Mouse (Mus musculus) hindbrain, postnatal 0 days (tissue): ENCODE measurements around the gene Tmsb15l. TPM values are rescaled to one million over a fixed set of nuclear protein-coding genes. Genes with fewer than 3 reads are reported as not detected.

Source experiments
- ATAC-seq: fragments of 200-750 bp; cut with Nextera tagmentation; 2 replicates; pipeline ENCODE4 v1.8.0; 2017; ENCODE audit warnings: mild to moderate bottlenecking, moderate TSS enrichment, moderate library complexity
- DNase-seq: peaks from one replicate; pipeline ENCODE4 v3.0.0-alpha.2; 2015; ENCODE audit warnings: low spot score
- H3K27ac ChIP-seq: fragments of 300-500 bp; sonication (generic); 2 replicates; pipeline ENCODE4 v1.5.1; 2014; ENCODE audit warnings: mild to moderate bottlenecking
- H3K27me3 ChIP-seq: fragments of 300-500 bp; sonication (generic); 2 replicates; pipeline ENCODE4 v1.6.1; 2014; ENCODE audit warnings: low read length, mixed read lengths; ENCODE audit not compliant: insufficient read depth
- H3K36me3 ChIP-seq: fragments of 300-500 bp; sonication (generic); 2 replicates; pipeline ENCODE4 v1.6.1; 2014; ENCODE audit warnings: low read length, mixed read lengths; ENCODE audit not compliant: insufficient read depth
- H3K4me1 ChIP-seq: fragments of 300-500 bp; sonication (generic); 2 replicates; pipeline ENCODE4 v1.6.1; 2014; ENCODE audit warnings: antibody characterized with exemption, low read length, mixed read lengths; ENCODE audit not compliant: insufficient read depth
- H3K4me2 ChIP-seq: fragments of 300-500 bp; sonication (generic); 2 replicates; pipeline ENCODE4 v1.6.1; 2014; ENCODE audit warnings: low read depth, mild to moderate bottlenecking, low read length, moderate library complexity, mixed read lengths
- H3K4me3 ChIP-seq: fragments of 300-500 bp; sonication (generic); 2 replicates; pipeline ENCODE4 v1.5.1; 2014; ENCODE audit warnings: low read length
- H3K9ac ChIP-seq: fragments of 300-500 bp; sonication (generic); replicated peaks from 2 replicates; pipeline ENCODE4 v1.6.1; 2014; ENCODE audit warnings: mild to moderate bottlenecking, low read length, moderate library complexity, mixed read lengths
- H3K9me3 ChIP-seq: fragments of 300-500 bp; sonication (generic); 2 replicates; pipeline ENCODE4 v1.6.1; 2016; ENCODE audit warnings: low read length, mixed read lengths
- CTCF ChIP-seq: IDR thresholded peaks from 2 replicates; pipeline ENCODE4 v1.5.1; 2016; ENCODE audit warnings: antibody characterized with exemption, control low read depth, low read depth
- WGBS: fragments of 180-500 bp; shearing (Covaris S2); extraction: QIAGEN DNeasy Blood & Tissue Kit; methylation state at CpG from one replicate; pipeline ENCODE4 v1.1.7; 2014; 5-methylcytosine and 5-hydroxymethylcytosine counted together
- polyA plus RNA-seq: library from polyadenylated mRNA; unstranded; fragments of >200 nt; fragmentation: Nextera tagmentation; extraction: Ambion mirVana; gene quantifications from 2 replicates; pipeline ENCODE4 v1.2.1, GENCODE M21; 2015
- total RNA-seq: library from RNA; depleted of rRNA; stranded (reverse); fragments of >200 nt; gene quantifications from 2 replicates; pipeline ENCODE4 v1.2.3, GENCODE M21; 2014; rRNA removed

Gene Tmsb15l
- total and polyA plus RNA-seq, 2 experiments from 2014 or later: 1.7 to 9.1 TPM

DNA sequence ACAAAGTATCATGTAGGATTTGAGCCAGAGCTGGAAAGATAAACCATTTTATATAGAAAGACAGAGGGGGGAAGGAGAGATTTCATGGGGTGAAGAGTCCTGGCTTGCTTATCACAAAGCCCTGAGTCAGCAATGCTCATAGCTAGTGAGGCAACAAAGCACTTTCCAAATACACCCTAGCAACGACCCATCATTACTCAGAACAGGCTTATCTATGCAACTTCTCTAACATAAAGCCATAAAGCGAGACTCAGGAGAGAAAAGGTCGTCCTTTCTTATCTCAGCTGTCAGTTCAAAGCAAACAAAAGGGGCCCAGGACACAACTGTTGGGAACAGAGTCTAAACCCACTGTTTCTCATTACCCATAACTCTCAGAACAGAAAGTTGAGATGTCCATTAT is 38.7 kb downstream of the Tmsb15l start:
- ATAC-seq (no peak), DNase-seq (no peak)
- Histone ChIP-seq H3K4me3 (no peak overlapping the region), H3K4me2 (no peak overlapping the region), H3K27me3 (no peaks in the 10 kb centered on the region), H3K4me1 (no peaks in the 10 kb centered on the region), H3K27ac (no peak overlapping the region), H3K36me3 (no peaks in the 10 kb centered on the region), H3K9me3 (no peaks in the 10 kb centered on the region), H3K9ac (no peak overlapping the region)
- 46% methylated on average over 3 of the region's 3 CpGs for WGBS
- TF ChIP-seq CTCF: no peak

DNA sequence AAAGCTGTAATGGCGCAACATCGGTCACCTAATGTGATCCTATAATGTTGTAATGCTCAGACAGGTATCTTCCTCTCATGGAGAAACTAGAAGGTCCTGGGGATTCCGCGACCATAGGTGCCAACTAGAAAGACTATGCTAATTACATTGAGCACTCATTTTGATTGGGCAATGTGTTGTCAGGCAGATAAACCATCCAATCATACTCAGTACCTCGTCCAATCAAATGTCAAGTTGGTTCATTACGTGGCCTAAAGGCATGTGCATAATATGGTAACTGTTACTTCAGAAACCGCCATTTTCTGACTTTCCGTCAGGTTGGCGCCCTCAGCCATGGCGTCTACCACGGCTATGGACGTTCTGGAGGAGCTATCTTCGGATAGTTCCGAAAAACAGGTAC is 49.6 kb downstream of the Tmsb15l start, which contains the start of gene H2bfm:
H2bfm (plus strand) TSS at position 295 of the 400 bp plus-strand sequence.
- Histone ChIP-seq H3K9ac (no peak within 1 kb of the TSS), H3K36me3 (no peaks in the 10 kb centered on the region), H3K9me3 (peaks cover 6% of the 10 kb centered on the region), H3K4me3 (no peak within 1 kb of the TSS), H3K4me2 (no peak within 1 kb of the TSS), H3K27ac (no peak within 1 kb of the TSS), H3K4me1 (no peaks in the 10 kb centered on the region), H3K27me3 (no peaks in the 10 kb centered on the region)
- no peak for TF ChIP-seq CTCF
- no peak for ATAC-seq
- DNase-seq: no peak
- WGBS: 92% methylated on average over 14 of the region's 14 CpGs

DNA sequence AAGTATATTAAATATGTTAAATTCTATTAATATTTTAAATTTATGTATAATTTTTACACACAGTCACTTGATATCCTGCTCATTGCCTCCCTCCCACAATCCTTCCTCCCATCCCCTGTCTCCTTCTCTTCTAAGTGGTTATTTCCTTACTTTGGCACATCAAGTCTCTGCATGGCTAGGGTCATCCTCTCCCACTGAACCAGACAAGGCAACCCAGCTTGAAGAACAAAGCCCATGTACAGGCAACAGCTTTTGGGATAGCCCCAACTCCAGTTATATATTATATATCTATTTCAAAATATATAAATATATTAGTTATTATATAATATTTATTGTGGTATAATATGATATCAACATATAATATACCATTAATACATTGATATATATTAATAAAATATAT is 50.8 kb downstream of the Tmsb15l start:
- no peak overlapping the region for H3K27ac ChIP-seq
- ATAC-seq (no peak), DNase-seq (peak; percentile 1)
- no peaks in the 10 kb centered on the region for H3K4me1 ChIP-seq
- no peaks in the 10 kb centered on the region for H3K27me3 ChIP-seq
- H3K9ac ChIP-seq: no peak overlapping the region
- H3K9me3 ChIP-seq: peaks cover 6% of the 10 kb centered on the region
- H3K4me2 ChIP-seq: no peak overlapping the region
- no peak for TF ChIP-seq CTCF
- no peak overlapping the region for H3K4me3 ChIP-seq
- H3K36me3 ChIP-seq: no peaks in the 10 kb centered on the region

Other genes starting within 250 kb of the Tmsb15l start
- 250 and 251 TPM in 2 replicates for gene Morf4l2, start 233.2 kb downstream of the Tmsb15l start, total RNA-seq
- gene Morf4l2, start 233.2 kb downstream of the Tmsb15l start, polyA plus RNA-seq: 527 and 536 TPM in 2 replicates
- not detected in 2 replicates for gene Glra4, start 196.7 kb downstream of the Tmsb15l start, total RNA-seq
- 0.11 TPM in 1 of 2 replicates, not detected in the other for gene Glra4, start 196.7 kb downstream of the Tmsb15l start, polyA plus RNA-seq
- gene Plp1, start 154.2 kb downstream of the Tmsb15l start, total RNA-seq: 54.3 and 64.8 TPM in 2 replicates
- 46.2 and 67.2 TPM in 2 replicates for gene Plp1, start 154.2 kb downstream of the Tmsb15l start, polyA plus RNA-seq
- gene Rab9b, start 108.1 kb downstream of the Tmsb15l start, total RNA-seq: 19.9 and 24.9 TPM in 2 replicates
- gene Rab9b, start 108.1 kb downstream of the Tmsb15l start, polyA plus RNA-seq: 13.3 and 17.3 TPM in 2 replicates
- gene H2bfm, start 49.5 kb downstream of the Tmsb15l start, total RNA-seq: not detected in 2 replicates
- gene H2bfm, start 49.5 kb downstream of the Tmsb15l start, polyA plus RNA-seq: not detected in 2 replicates
- 1.0 and 6.3 TPM in 2 replicates for gene Tmsb15b2, start 1.4 kb downstream of the Tmsb15l start, total RNA-seq
- 74.9 and 82.2 TPM in 2 replicates for gene Tmsb15b2, start 1.4 kb downstream of the Tmsb15l start, polyA plus RNA-seq
- 0.68 and 19.2 TPM in 2 replicates for gene Tmsb15b1, start within 50 bp of the Tmsb15l start, total RNA-seq
- 39.0 and 43.7 TPM in 2 replicates for gene Tmsb15b1, start within 50 bp of the Tmsb15l start, polyA plus RNA-seq
- 151 and 166 TPM in 2 replicates for gene Zcchc18, start 16.3 kb upstream of the Tmsb15l start, total RNA-seq
- 495 and 508 TPM in 2 replicates for gene Zcchc18, start 16.3 kb upstream of the Tmsb15l start, polyA plus RNA-seq
- 24.8 and 28.4 TPM in 2 replicates for gene Slc25a53, start 61.4 kb upstream of the Tmsb15l start, total RNA-seq
- 12.2 and 12.6 TPM in 2 replicates for gene Slc25a53, start 61.4 kb upstream of the Tmsb15l start, polyA plus RNA-seq
- 9.8 and 10.9 TPM in 2 replicates for gene Fam199x, start 72.7 kb upstream of the Tmsb15l start, total RNA-seq
- gene Fam199x, start 72.7 kb upstream of the Tmsb15l start, polyA plus RNA-seq: 6.4 and 6.8 TPM in 2 replicates
- gene Esx1, start 145.2 kb upstream of the Tmsb15l start, total RNA-seq: not detected in 2 replicates
- gene Esx1, start 145.2 kb upstream of the Tmsb15l start, polyA plus RNA-seq: not detected in 2 replicates